Mouse (Mus musculus) gonadal fat pad, adult 2 months (tissue): ENCODE data around the gene Podxl2. TPM values are rescaled to one million over a fixed set of nuclear protein-coding genes. Genes with fewer than 3 reads are reported as not detected.

ENCODE experiments used
- DNase-seq: peaks from one replicate; pipeline ENCODE4 v3.0.0-alpha.2; 2012; ENCODE audit warnings: low read depth
- polyA plus RNA-seq: library from polyadenylated mRNA; depleted of rRNA; stranded (reverse); fragments of >200 nt; gene quantifications from 2 replicates; pipeline ENCODE4 v1.2.3, GENCODE M21; 2012; rRNA removed

Gene Podxl2
- polyA plus RNA-seq = 35.6 and 38.2 TPM in 2 replicates

GRCm38 (mm10) chr6:88874868-88875508 is at the start of gene Podxl2:
Podxl2 (minus strand) TSS chr6:88875044.
- no peak for DNase-seq

GRCm38 (mm10) chr6:88918802-88919201 is 44.0 kb upstream of the Podxl2 start:
- no peak for DNase-seq

- no peak for DNase-seq
Measured at GRCm38 (mm10) chr6:88916153-88916552, 41.3 kb upstream of the Podxl2 start.

- DNase-seq = peak; percentile 86
Measured at GRCm38 (mm10) chr6:88915510-88915909, 40.7 kb upstream of the Podxl2 start.

GRCm38 (mm10) chr6:88914799-88915198 is 40.0 kb upstream of the Podxl2 start:
- DNase-seq = no peak

GRCm38 (mm10) chr6:88913440-88913839 is 38.6 kb upstream of the Podxl2 start:
- DNase-seq = no peak

- no peak for DNase-seq
Measured at GRCm38 (mm10) chr6:88913022-88913421, 38.2 kb upstream of the Podxl2 start.

GRCm38 (mm10) chr6:88909151-88909550 is 34.3 kb upstream of the Podxl2 start:
- DNase-seq = no peak

- no peak for DNase-seq
Measured at GRCm38 (mm10) chr6:88906369-88907108, 31.7 kb upstream of the Podxl2 start.

- no peak for DNase-seq
Measured at GRCm38 (mm10) chr6:88905042-88905441, 30.2 kb upstream of the Podxl2 start.

- no peak for DNase-seq
Measured at GRCm38 (mm10) chr6:88904456-88904974, 29.7 kb upstream of the Podxl2 start.

GRCm38 (mm10) chr6:88903708-88904107 is 28.9 kb upstream of the Podxl2 start:
- no peak for DNase-seq

- DNase-seq = no peak
Measured at GRCm38 (mm10) chr6:88901947-88902820, 27.3 kb upstream of the Podxl2 start, which contains the start of gene Tpra1. Tpra1 (plus strand) TSS chr6:88902251.

GRCm38 (mm10) chr6:88901471-88901870 is 26.6 kb upstream of the Podxl2 start:
- DNase-seq = no peak

GRCm38 (mm10) chr6:88899628-88900027 is 24.8 kb upstream of the Podxl2 start:
- no peak for DNase-seq

- no peak for DNase-seq
Measured at GRCm38 (mm10) chr6:88899086-88899485, 24.2 kb upstream of the Podxl2 start.

GRCm38 (mm10) chr6:88898534-88899048 is 23.7 kb upstream of the Podxl2 start, which contains the start of gene Mcm2:
Mcm2 (minus strand) TSS chr6:88898780.
- DNase-seq = peak; percentile 77

- no peak for DNase-seq
Measured at GRCm38 (mm10) chr6:88897246-88897645, 22.4 kb upstream of the Podxl2 start.

GRCm38 (mm10) chr6:88895943-88896342 is 21.1 kb upstream of the Podxl2 start:
- DNase-seq = no peak

GRCm38 (mm10) chr6:88893559-88893958 is 18.7 kb upstream of the Podxl2 start:
- no peak for DNase-seq

- no peak for DNase-seq
Measured at GRCm38 (mm10) chr6:88890832-88891231, 16.0 kb upstream of the Podxl2 start.
